13 mouse cellular contexts compared by ENCODE assay signal in the genomic region with DNA sequence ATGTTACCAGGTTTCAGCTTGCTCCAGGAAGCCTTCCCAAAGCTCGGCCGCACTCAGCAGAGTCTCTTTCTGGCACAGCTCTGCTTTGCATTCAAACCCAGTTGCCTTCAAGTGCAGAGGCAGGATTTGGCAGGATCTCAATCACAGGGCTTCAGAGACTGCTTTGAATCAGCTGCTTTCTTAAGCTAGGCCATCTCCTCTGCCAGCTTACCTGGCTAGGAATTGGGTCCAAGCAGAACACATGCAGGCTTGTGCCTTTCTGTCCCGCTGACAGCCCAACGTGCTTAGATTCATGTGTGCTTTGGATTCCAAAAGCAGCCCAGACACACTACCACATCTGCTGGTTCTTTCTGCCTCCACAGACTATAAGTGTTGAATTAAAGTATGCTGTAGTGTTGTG. TPM values are rescaled to one million over a fixed set of nuclear protein-coding genes. Genes with fewer than 3 reads are reported as not detected.
DNase-seq lines count a peak whose midpoint lies in the region; ATAC-seq and TF ChIP-seq lines count a peak whose summit lies in the region.
"Had no signal": no experiment of that assay in that cellular context is flagged by ENCODE, and none has a peak within 500 bp of the region (broad histone marks: within the 10 kb centered on the region; RNA-seq: fewer than 3 reads in every experiment).

No protein-coding gene starts in this region.

- no peaks in the 10 kb centered on the region for H3K9me3 ChIP-seq in hindbrain, embryonic 15.5 days
- no peaks in the 10 kb centered on the region for H3K9me3 ChIP-seq in hindbrain, embryonic 11.5 days (ENCODE audit: control insufficient read depth, low read length)
- no peaks in the 10 kb centered on the region for H3K9me3 ChIP-seq in midbrain, postnatal 0 days (ENCODE audit: low read length)
- H3K9me3 ChIP-seq: limb, embryonic 12.5 days; neural tube, embryonic 12.5 days had no signal

- no peak overlapping the region for H3K4me3 ChIP-seq in hindbrain, embryonic 15.5 days
- H3K4me3 ChIP-seq in hindbrain, embryonic 11.5 days (ENCODE audit: low read depth, low read length) = no peak overlapping the region
- H3K4me3 ChIP-seq in midbrain, postnatal 0 days (ENCODE audit: low read depth, low read length) = no peak overlapping the region
- H3K4me3 ChIP-seq: limb, embryonic 12.5 days; neural tube, embryonic 12.5 days had no signal

- H3K27ac ChIP-seq in hindbrain, embryonic 15.5 days (replicated peaks) = 0 out of 2 replicates have a peak overlapping the region, but pooled peaks have one; percentile 3
- no peak overlapping the region for H3K27ac ChIP-seq in hindbrain, embryonic 11.5 days (ENCODE audit: low read depth, low read length)
- no peak overlapping the region for H3K27ac ChIP-seq in midbrain, postnatal 0 days (ENCODE audit: low read depth, low read length)
- H3K27ac ChIP-seq: limb, embryonic 12.5 days; neural tube, embryonic 12.5 days had no signal

- TF ChIP-seq CTCF in midbrain, postnatal 0 days (IDR thresholded peaks at IDR 0.05) = no peak

- peak; percentile 79 for ATAC-seq in hindbrain, embryonic 15.5 days (ENCODE audit: low FRiP score, low read depth)
- no peak for ATAC-seq in hindbrain, embryonic 11.5 days (ENCODE audit: low FRiP score)
- ATAC-seq in frontal cortex, adult (ENCODE audit: low TSS enrichment) = peak; percentile 98
- no peak for ATAC-seq in midbrain, postnatal 0 days (ENCODE audit: low FRiP score)

- H3K9ac ChIP-seq in hindbrain, embryonic 15.5 days = no peak overlapping the region
- no peak overlapping the region for H3K9ac ChIP-seq in hindbrain, embryonic 11.5 days (ENCODE audit: low read depth, low read length)
- no peak overlapping the region for H3K9ac ChIP-seq in midbrain, postnatal 0 days (replicated peaks; ENCODE audit: low read length, poor library complexity, severe bottlenecking)
- H3K9ac ChIP-seq: limb, embryonic 12.5 days; neural tube, embryonic 12.5 days had no signal

- no peak for DNase-seq in hindbrain, embryonic 11.5 days (ENCODE audit: low spot score)
- DNase-seq in layer of hippocampus, adult 8-10 months (ENCODE audit: low spot score in 2 of 2) = peak; percentile 48 to 56
- DNase-seq in midbrain, postnatal 0 days (ENCODE audit: low spot score) = peak; percentile 66
- no peak for DNase-seq in spleen, postnatal 10 days (ENCODE audit: low spot score in 2 of 2)
- DNase-seq in spleen, postnatal 36 days (ENCODE audit: low spot score in 2 of 2) = no peak
- DNase-seq in kidney, postnatal 4 days = no peak
- DNase-seq: kidney, adult 11 months; lung, postnatal 4 days had no signal

- H3K4me2 ChIP-seq in hindbrain, embryonic 15.5 days = no peak overlapping the region
- no peak overlapping the region for H3K4me2 ChIP-seq in hindbrain, embryonic 11.5 days (replicated peaks; ENCODE audit: low read depth, low read length)
- H3K4me2 ChIP-seq in midbrain, postnatal 0 days (ENCODE audit: low read depth, low read length, poor library complexity, severe bottlenecking) = no peak overlapping the region
- H3K4me2 ChIP-seq: heart, embryonic 11.5 days; limb, embryonic 12.5 days; neural tube, embryonic 12.5 days had no signal

- H3K27me3 ChIP-seq in hindbrain, embryonic 15.5 days = no peaks in the 10 kb centered on the region
- no peaks in the 10 kb centered on the region for H3K27me3 ChIP-seq in hindbrain, embryonic 11.5 days (ENCODE audit: control insufficient read depth, insufficient read depth, low read length)
- H3K27me3 ChIP-seq in midbrain, postnatal 0 days (ENCODE audit: insufficient read depth, low read length) = no peaks in the 10 kb centered on the region
- H3K27me3 ChIP-seq: neural tube, embryonic 12.5 days had no signal

- H3K36me3 ChIP-seq in hindbrain, embryonic 15.5 days = no peaks in the 10 kb centered on the region
- no peaks in the 10 kb centered on the region for H3K36me3 ChIP-seq in hindbrain, embryonic 11.5 days (ENCODE audit: control insufficient read depth, insufficient read depth, low read length)
- no peaks in the 10 kb centered on the region for H3K36me3 ChIP-seq in midbrain, postnatal 0 days (ENCODE audit: insufficient read depth, low read length)
- H3K36me3 ChIP-seq: neural tube, embryonic 12.5 days had no signal

- H3K4me1 ChIP-seq in hindbrain, embryonic 15.5 days (replicated peaks) = no peaks in the 10 kb centered on the region
- H3K4me1 ChIP-seq in hindbrain, embryonic 11.5 days (replicated peaks; ENCODE audit: control insufficient read depth, insufficient read depth, low read length) = no peaks in the 10 kb centered on the region
- no peaks in the 10 kb centered on the region for H3K4me1 ChIP-seq in midbrain, postnatal 0 days (ENCODE audit: insufficient read depth, low read length)
- H3K4me1 ChIP-seq: limb, embryonic 12.5 days; neural tube, embryonic 12.5 days had no signal

- 72% methylated on average over 4 of the region's 4 CpGs for WGBS in hindbrain, embryonic 15.5 days
- WGBS in hindbrain, embryonic 11.5 days = 85% methylated on average over 4 of the region's 4 CpGs
- WGBS in midbrain, postnatal 0 days = 67% methylated on average over 4 of the region's 4 CpGs

RNA-seq across cellular contexts. Expression of a gene that starts 41.2 kb away (rescaled TPM):
- not detected in 2 replicates for polyA plus RNA-seq in hindbrain, embryonic 15.5 days (2015; fragmentation: Nextera tagmentation; extraction: Ambion mirVana)
- polyA plus RNA-seq in hindbrain, embryonic 11.5 days (2014; fragmentation: Nextera tagmentation; extraction: Ambion mirVana) = 0.18 TPM in 1 of 2 replicates, not detected in the other
- total RNA-seq in layer of hippocampus, adult 8-10 months (2022) = not detected
- total RNA-seq in midbrain, postnatal 0 days (2014; rRNA removed) = not detected in 2 replicates
- polyA plus RNA-seq in midbrain, postnatal 0 days (2015; fragmentation: Nextera tagmentation; extraction: Ambion mirVana) = 0.42 and 0.61 TPM in 2 replicates

Comparison
In these comparisons a context has a peak if more than half of its experiments do, and no peak if none do; other contexts are left out.
1. ATAC-seq: peak in hindbrain, embryonic 15.5 days (single experiment) and frontal cortex, adult (single experiment); none in hindbrain, embryonic 11.5 days (single experiment) and midbrain, postnatal 0 days (single experiment).
2. DNase-seq: peak in layer of hippocampus, adult 8-10 months (2 of 2) and midbrain, postnatal 0 days (single experiment); none in hindbrain, embryonic 11.5 days (single experiment), spleen, postnatal 10 days (0 of 2), spleen, postnatal 36 days (0 of 2) and kidney, postnatal 4 days (0 of 2).